Mouse (Mus musculus): ENCODE results near the gene Sp100. TPM values are rescaled to one million over a fixed set of nuclear protein-coding genes. Genes with fewer than 3 reads are reported as not detected.

Sp100 gene
- polyA plus RNA-seq, 1 experiment from 2014 or later = 0.17 TPM

DNA sequence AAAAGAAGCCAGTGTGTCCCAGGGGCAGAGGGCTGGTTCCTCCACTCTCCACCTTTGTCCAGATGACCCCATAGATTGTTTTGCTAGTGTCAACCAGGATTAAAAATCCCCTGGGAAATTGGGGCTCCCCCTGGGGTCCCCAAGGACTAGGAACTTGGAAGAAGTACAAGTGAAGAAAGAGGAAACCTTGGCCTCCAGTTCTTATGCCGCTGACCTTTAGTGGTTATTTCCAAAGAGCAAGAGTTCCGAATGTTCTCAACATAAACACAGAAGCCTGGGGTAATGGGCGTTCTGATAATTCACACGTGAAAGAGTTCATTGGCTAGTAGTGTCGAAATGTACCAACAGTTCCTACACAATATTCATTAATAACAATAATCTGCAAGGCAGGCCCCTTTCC lies 96.7 kb downstream of the Sp100 start:
- Histone ChIP-seq H3K9ac (ENCODE audit: low read length) (no peak overlapping the region), H3K27me3 (ENCODE audit: control insufficient read depth, insufficient read depth, low read length) (no peaks in the 10 kb centered on the region), H3K27ac (replicated peaks; ENCODE audit: low read depth, low read length) (no peak overlapping the region), H3K4me2 (ENCODE audit: low read depth, severe bottlenecking) (no peak overlapping the region), H3K36me3 (ENCODE audit: control insufficient read depth, insufficient read depth, low read length) (no peaks in the 10 kb centered on the region), H3K4me3 (ENCODE audit: low read depth, low read length) (no peak overlapping the region), H3K9me3 (ENCODE audit: control insufficient read depth, low read length) (no peaks in the 10 kb centered on the region), H3K4me1 (ENCODE audit: control insufficient read depth, insufficient read depth, low read length) (no peaks in the 10 kb centered on the region)
- WGBS = 86% methylated on average over 5 of the region's 5 CpGs
- DNase-seq (ENCODE audit: low spot score) (no peak), ATAC-seq (ENCODE audit: insufficient number of reproducible peaks, low FRiP score, low TSS enrichment, low read depth) (no peak)

- DNase-seq (ENCODE audit: low spot score) (no peak), ATAC-seq (ENCODE audit: insufficient number of reproducible peaks, low FRiP score, low TSS enrichment, low read depth) (no peak)
- no peaks in the 10 kb centered on the region for H3K9me3 ChIP-seq (ENCODE audit: control insufficient read depth, low read length)
- H3K27ac ChIP-seq (replicated peaks; ENCODE audit: low read depth, low read length) = no peak overlapping the region
- H3K27me3 ChIP-seq (ENCODE audit: control insufficient read depth, insufficient read depth, low read length) = no peaks in the 10 kb centered on the region
- H3K4me2 ChIP-seq (ENCODE audit: low read depth, severe bottlenecking) = no peak overlapping the region
- H3K36me3 ChIP-seq (ENCODE audit: control insufficient read depth, insufficient read depth, low read length) = no peaks in the 10 kb centered on the region
- H3K4me1 ChIP-seq (ENCODE audit: control insufficient read depth, insufficient read depth, low read length) = no peaks in the 10 kb centered on the region
- H3K9ac ChIP-seq (ENCODE audit: low read length) = no peak overlapping the region
- 89% methylated on average over 2 of the region's 2 CpGs for WGBS
- H3K4me3 ChIP-seq (ENCODE audit: low read depth, low read length) = no peak overlapping the region
Observed at GRCm38 (mm10) chr1:85749829-85750228, 100.0 kb downstream of the Sp100 start.

DNA sequence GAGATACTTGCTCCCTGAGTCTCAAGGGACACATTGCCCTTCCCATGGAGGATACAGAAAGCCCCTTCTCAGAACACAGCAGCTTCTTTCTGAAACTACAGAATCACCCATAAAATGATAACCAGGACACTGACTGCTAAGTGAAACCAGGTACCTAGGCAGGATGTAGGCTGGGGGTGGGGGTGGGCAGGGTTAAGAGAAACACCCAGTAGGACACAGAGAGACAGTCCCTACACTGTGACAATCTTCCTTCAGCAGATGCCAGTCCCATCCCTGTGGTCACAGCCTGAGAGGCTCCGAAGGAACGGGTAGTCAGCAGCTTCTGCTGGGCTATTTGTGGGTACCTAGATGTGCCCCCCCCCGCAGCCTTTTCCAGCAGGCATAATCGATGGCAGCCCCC lies 100.9 kb downstream of the Sp100 start:
- Histone ChIP-seq H3K27ac (replicated peaks; ENCODE audit: low read depth, low read length) (no peak overlapping the region), H3K36me3 (ENCODE audit: control insufficient read depth, insufficient read depth, low read length) (no peaks in the 10 kb centered on the region), H3K4me3 (ENCODE audit: low read depth, low read length) (no peak overlapping the region), H3K27me3 (ENCODE audit: control insufficient read depth, insufficient read depth, low read length) (no peaks in the 10 kb centered on the region), H3K4me2 (ENCODE audit: low read depth, severe bottlenecking) (no peak overlapping the region), H3K9me3 (ENCODE audit: control insufficient read depth, low read length) (no peaks in the 10 kb centered on the region), H3K9ac (ENCODE audit: low read length) (no peak overlapping the region), H3K4me1 (ENCODE audit: control insufficient read depth, insufficient read depth, low read length) (no peaks in the 10 kb centered on the region)
- WGBS = 86% methylated on average over 4 of the region's 4 CpGs
- ATAC-seq (ENCODE audit: insufficient number of reproducible peaks, low FRiP score, low TSS enrichment, low read depth) (no peak), DNase-seq (ENCODE audit: low spot score) (no peak)

DNA sequence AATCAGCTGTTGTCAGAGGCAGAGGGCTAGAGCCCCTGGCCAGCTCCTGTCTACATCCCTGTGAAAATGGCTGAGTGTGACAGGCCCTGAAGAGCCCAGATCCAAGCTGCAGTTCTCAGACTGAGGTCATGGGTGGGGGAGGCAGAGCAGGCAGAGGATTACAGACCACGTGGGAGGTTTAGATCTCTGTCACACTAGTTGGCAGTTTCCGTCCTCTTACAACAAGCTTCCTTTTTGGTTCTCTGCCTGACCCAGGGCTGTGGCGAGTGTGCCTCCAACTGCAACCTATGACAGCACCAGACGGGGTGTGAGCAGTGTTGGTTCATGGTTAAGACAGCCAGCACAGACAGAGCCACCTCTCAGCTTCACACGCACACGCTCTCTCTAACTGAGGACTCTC lies 101.7 kb downstream of the Sp100 start:
- Histone ChIP-seq H3K27me3 (ENCODE audit: control insufficient read depth, insufficient read depth, low read length) (no peaks in the 10 kb centered on the region), H3K36me3 (ENCODE audit: control insufficient read depth, insufficient read depth, low read length) (no peaks in the 10 kb centered on the region), H3K4me3 (ENCODE audit: low read depth, low read length) (no peak overlapping the region), H3K9ac (ENCODE audit: low read length) (no peak overlapping the region), H3K4me2 (ENCODE audit: low read depth, severe bottlenecking) (no peak overlapping the region), H3K9me3 (ENCODE audit: control insufficient read depth, low read length) (no peaks in the 10 kb centered on the region), H3K4me1 (ENCODE audit: control insufficient read depth, insufficient read depth, low read length) (no peaks in the 10 kb centered on the region), H3K27ac (replicated peaks; ENCODE audit: low read depth, low read length) (no peak overlapping the region)
- ATAC-seq (ENCODE audit: insufficient number of reproducible peaks, low FRiP score, low TSS enrichment, low read depth) (no peak), DNase-seq (ENCODE audit: low spot score) (no peak)
- WGBS = 63% methylated on average over 6 of the region's 6 CpGs

DNA sequence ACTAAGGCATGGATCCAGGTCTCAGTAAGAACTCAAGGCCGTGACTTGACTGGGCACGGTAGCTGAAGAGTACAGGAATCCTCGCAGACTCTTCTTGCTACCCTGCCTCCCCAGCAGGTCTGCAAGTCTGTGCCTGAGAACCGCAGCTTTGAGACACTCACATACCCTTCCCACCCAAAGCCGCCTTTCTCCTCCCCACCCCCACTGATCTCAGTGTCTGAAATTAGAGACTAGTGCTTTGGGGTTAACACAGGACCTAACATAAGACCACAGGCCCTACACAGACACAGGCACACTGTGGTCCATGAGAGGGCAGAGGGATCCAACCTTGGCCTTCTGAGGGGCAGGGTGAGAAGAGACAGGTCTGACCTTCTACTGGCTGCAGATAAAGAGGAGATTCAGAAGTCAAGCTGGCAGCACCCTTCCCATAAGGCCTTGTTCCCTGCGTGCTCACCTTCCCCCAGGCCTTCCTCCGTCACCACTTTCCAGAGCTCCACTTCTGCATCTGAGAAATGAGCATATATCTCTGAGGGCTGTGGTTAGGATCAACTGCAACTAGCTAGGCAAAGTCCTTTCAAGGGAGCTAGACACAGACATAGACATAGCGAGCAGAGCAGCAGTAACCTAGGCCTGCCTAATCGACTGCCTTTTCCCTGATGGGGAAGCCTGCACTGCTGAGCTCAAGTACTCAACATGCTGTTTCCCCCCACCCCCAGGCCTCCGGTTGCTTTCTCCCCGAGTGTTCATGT lies 102.3 kb downstream of the Sp100 start:
- no peak for DNase-seq (ENCODE audit: low spot score)
- ATAC-seq (ENCODE audit: insufficient number of reproducible peaks, low FRiP score, low TSS enrichment, low read depth) = no peak
- no peak overlapping the region for H3K9ac ChIP-seq (ENCODE audit: low read length)
- H3K4me3 ChIP-seq (ENCODE audit: low read depth, low read length) = no peak overlapping the region
- 78% methylated on average over 11 of the region's 11 CpGs for WGBS
- H3K27me3 ChIP-seq (ENCODE audit: control insufficient read depth, insufficient read depth, low read length) = no peaks in the 10 kb centered on the region
- no peaks in the 10 kb centered on the region for H3K4me1 ChIP-seq (ENCODE audit: control insufficient read depth, insufficient read depth, low read length)
- no peak overlapping the region for H3K4me2 ChIP-seq (ENCODE audit: low read depth, severe bottlenecking)
- H3K36me3 ChIP-seq (ENCODE audit: control insufficient read depth, insufficient read depth, low read length) = no peaks in the 10 kb centered on the region
- H3K27ac ChIP-seq (replicated peaks; ENCODE audit: low read depth, low read length) = no peak overlapping the region
- H3K9me3 ChIP-seq (ENCODE audit: control insufficient read depth, low read length) = no peaks in the 10 kb centered on the region

DNA sequence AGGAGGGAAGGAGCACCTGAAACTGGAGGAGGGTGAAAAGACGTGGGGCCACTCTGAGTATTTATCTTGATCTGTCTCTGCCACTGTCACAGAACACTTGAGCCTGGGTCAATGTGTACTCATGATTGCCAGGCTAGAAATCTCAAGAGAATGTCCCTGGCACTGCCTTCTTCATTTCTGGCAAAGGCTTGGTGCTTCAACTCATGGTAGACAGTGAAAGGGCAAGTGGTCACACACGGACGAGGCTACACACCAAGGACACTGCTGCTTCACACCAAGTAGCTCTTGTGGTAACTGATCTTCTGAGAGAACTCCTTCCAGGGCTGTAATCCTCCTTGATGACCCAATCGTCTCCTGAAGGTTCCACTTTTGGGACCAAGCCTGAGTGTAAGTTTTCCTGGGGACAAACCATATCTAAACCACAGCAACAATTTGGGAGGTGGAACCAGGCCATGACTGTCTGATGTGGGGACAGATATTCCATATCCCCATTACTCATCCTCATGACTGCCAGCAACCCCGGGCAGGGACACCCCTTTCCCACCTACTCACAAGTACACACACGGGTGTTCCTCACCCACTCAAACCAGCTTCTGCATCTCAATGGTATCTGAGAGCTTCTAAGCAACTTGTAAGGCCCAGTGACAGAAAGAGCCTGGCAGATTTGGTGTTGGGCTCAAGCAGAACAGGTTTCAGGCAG lies 107.9 kb downstream of the Sp100 start:
- Histone ChIP-seq H3K27ac (replicated peaks; ENCODE audit: low read depth, low read length) (no peak overlapping the region), H3K4me2 (ENCODE audit: low read depth, severe bottlenecking) (no peak overlapping the region), H3K9me3 (ENCODE audit: control insufficient read depth, low read length) (no peaks in the 10 kb centered on the region), H3K4me3 (ENCODE audit: low read depth, low read length) (no peak overlapping the region), H3K27me3 (ENCODE audit: control insufficient read depth, insufficient read depth, low read length) (no peaks in the 10 kb centered on the region), H3K4me1 (ENCODE audit: control insufficient read depth, insufficient read depth, low read length) (no peaks in the 10 kb centered on the region), H3K9ac (ENCODE audit: low read length) (no peak overlapping the region), H3K36me3 (ENCODE audit: control insufficient read depth, insufficient read depth, low read length) (no peaks in the 10 kb centered on the region)
- DNase-seq (ENCODE audit: low spot score) (no peak), ATAC-seq (ENCODE audit: insufficient number of reproducible peaks, low FRiP score, low TSS enrichment, low read depth) (no peak)
- 79% methylated on average over 6 of the region's 6 CpGs for WGBS

- Histone ChIP-seq H3K27ac (replicated peaks; ENCODE audit: low read depth, low read length) (no peak overlapping the region), H3K4me3 (ENCODE audit: low read depth, low read length) (no peak overlapping the region), H3K9ac (ENCODE audit: low read length) (no peak overlapping the region), H3K4me2 (ENCODE audit: low read depth, severe bottlenecking) (peak overlapping the region; percentile 7; the same call in 1 of the 2 replicates), H3K4me1 (ENCODE audit: control insufficient read depth, insufficient read depth, low read length) (no peaks in the 10 kb centered on the region), H3K36me3 (ENCODE audit: control insufficient read depth, insufficient read depth, low read length) (no peaks in the 10 kb centered on the region), H3K9me3 (ENCODE audit: control insufficient read depth, low read length) (no peaks in the 10 kb centered on the region), H3K27me3 (ENCODE audit: control insufficient read depth, insufficient read depth, low read length) (no peaks in the 10 kb centered on the region)
- DNase-seq (ENCODE audit: low spot score) (no peak), ATAC-seq (ENCODE audit: insufficient number of reproducible peaks, low FRiP score, low TSS enrichment, low read depth) (no peak)
- WGBS = 28% methylated on average over 13 of the region's 14 CpGs
Observed at GRCm38 (mm10) chr1:85758231-85758968, 108.6 kb downstream of the Sp100 start.

DNA sequence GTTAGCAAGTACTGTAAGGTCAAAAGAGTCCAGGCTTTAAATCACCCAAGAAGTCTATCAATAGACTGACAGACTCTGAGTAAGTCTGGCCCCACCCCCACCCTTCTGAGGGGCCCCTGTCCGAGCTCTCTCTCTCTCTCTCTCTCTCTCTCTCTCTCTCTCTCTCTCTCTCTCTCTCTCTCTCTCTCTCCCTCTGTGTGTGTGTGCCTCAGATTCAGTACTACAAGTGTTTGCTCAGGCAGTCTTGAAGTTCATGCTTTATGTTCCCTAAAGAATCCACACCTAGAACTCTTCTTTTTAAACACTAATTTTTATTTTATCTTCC lies 109.1 kb downstream of the Sp100 start:
- ATAC-seq (ENCODE audit: insufficient number of reproducible peaks, low FRiP score, low TSS enrichment, low read depth) = no peak

More for the DNA sequence above, 109.1 kb downstream of the Sp100 start:
- H3K4me3 ChIP-seq (ENCODE audit: low read depth, low read length) = no peak overlapping the region
- no peak overlapping the region for H3K4me2 ChIP-seq (ENCODE audit: low read depth, severe bottlenecking)
- WGBS = 0% methylated on average over 1 of the region's 1 CpGs
- H3K4me1 ChIP-seq (ENCODE audit: control insufficient read depth, insufficient read depth, low read length) = no peaks in the 10 kb centered on the region
- H3K27me3 ChIP-seq (ENCODE audit: control insufficient read depth, insufficient read depth, low read length) = no peaks in the 10 kb centered on the region
- H3K36me3 ChIP-seq (ENCODE audit: control insufficient read depth, insufficient read depth, low read length) = no peaks in the 10 kb centered on the region
- H3K27ac ChIP-seq (replicated peaks; ENCODE audit: low read depth, low read length) = no peak overlapping the region
- H3K9me3 ChIP-seq (ENCODE audit: control insufficient read depth, low read length) = no peaks in the 10 kb centered on the region
- no peak overlapping the region for H3K9ac ChIP-seq (ENCODE audit: low read length)
- DNase-seq (ENCODE audit: low spot score) = no peak

Data from limb, embryonic 11.5 days (tissue).